Mouse (Mus musculus) heart, embryonic 11.5 days (tissue): Measurements from ENCODE around the gene Col16a1. TPM values are rescaled to one million over a fixed set of nuclear protein-coding genes. Genes with fewer than 3 reads are reported as not detected.

Source experiments
- ATAC-seq: fragments of 200-750 bp; cut with Nextera tagmentation; replicated peaks from 2 replicates; pipeline ENCODE4 v1.8.0; 2017; ENCODE audit warnings: moderate library complexity; ENCODE audit not compliant: insufficient number of reproducible peaks, low FRiP score, low TSS enrichment
- H3K27ac ChIP-seq: fragments of 300-500 bp; sonication (generic); 2 replicates; pipeline ENCODE4 v1.5.1; 2014; ENCODE audit warnings: mild to moderate bottlenecking, low read depth, low read length
- H3K27me3 ChIP-seq: fragments of 300-500 bp; sonication (generic); 2 replicates; pipeline ENCODE4 v1.6.1; 2014; ENCODE audit warnings: mild to moderate bottlenecking, low read length, mixed read lengths; ENCODE audit not compliant: control insufficient read depth, insufficient read depth
- H3K36me3 ChIP-seq: fragments of 300-500 bp; sonication (generic); 2 replicates; pipeline ENCODE4 v1.6.1; 2014; ENCODE audit warnings: mild to moderate bottlenecking, low read length, moderate library complexity, mixed read lengths; ENCODE audit not compliant: control insufficient read depth, insufficient read depth
- H3K4me1 ChIP-seq: fragments of 300-500 bp; sonication (generic); 2 replicates; pipeline ENCODE4 v1.6.1; 2014; ENCODE audit warnings: low read length; ENCODE audit not compliant: control insufficient read depth, insufficient read depth
- H3K4me2 ChIP-seq: fragments of 300-500 bp; sonication (generic); 2 replicates; pipeline ENCODE4 v1.6.1; 2014; ENCODE audit warnings: mild to moderate bottlenecking, moderate library complexity
- H3K4me3 ChIP-seq: fragments of 300-500 bp; sonication (generic); 2 replicates; pipeline ENCODE4 v1.5.1; 2014; ENCODE audit warnings: low read depth, low read length
- H3K9ac ChIP-seq: fragments of 300-500 bp; sonication (generic); 2 replicates; pipeline ENCODE4 v1.6.1; 2014; ENCODE audit warnings: mild to moderate bottlenecking, low read depth, low read length, moderate library complexity
- H3K9me3 ChIP-seq: fragments of 300-500 bp; sonication (generic); replicated peaks from 2 replicates; pipeline ENCODE4 v1.6.1; 2016; ENCODE audit warnings: low read length; ENCODE audit not compliant: control insufficient read depth
- WGBS: fragments of 180-500 bp; shearing (Covaris S2); extraction: QIAGEN DNeasy Blood & Tissue Kit; methylation state at CpG from one replicate; pipeline ENCODE4 v1.1.7; 2014; ENCODE audit not compliant: insufficient replicate concordance; 5-methylcytosine and 5-hydroxymethylcytosine counted together
- polyA plus RNA-seq: library from polyadenylated mRNA; unstranded; fragments of >200 nt; fragmentation: Nextera tagmentation; extraction: Ambion mirVana; gene quantifications from 2 replicates; pipeline ENCODE4 v1.2.1, GENCODE M21; 2014

The Col16a1 gene
- polyA plus RNA-seq, 1 experiment from 2014 or later, result 15.4 TPM

DNA sequence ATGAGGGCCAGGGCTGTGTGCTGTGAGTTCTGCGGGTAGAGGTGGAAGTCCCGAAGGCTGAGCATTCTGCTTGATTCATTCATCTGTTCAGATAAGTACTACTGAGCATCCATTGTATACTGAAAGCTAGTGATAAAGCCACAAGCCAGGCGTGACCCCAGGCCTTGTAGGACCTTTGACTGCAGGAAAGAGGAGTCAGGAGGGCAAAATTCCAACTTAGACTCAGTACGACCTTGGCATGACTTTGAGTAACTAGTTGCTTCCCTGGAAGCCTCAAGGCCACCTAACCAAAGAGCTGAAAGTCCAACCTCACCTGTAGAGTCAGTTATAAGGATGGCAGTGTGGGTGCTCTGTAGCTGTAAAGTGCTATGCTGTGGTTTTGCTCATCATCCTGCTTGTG, 73.1 kb downstream of the Col16a1 start:
- Histone ChIP-seq H3K27me3 (no peaks in the 10 kb centered on the region), H3K4me3 (no peak overlapping the region), H3K4me1 (no peaks in the 10 kb centered on the region), H3K4me2 (no peak overlapping the region), H3K9ac (no peak overlapping the region), H3K36me3 (peaks cover 10% of the 10 kb centered on the region; the same call in 1 of the 2 replicates), H3K27ac (no peak overlapping the region), H3K9me3 (no peaks in the 10 kb centered on the region)
- no peak for ATAC-seq
- 58% methylated on average over 4 of the region's 4 CpGs for WGBS

DNA sequence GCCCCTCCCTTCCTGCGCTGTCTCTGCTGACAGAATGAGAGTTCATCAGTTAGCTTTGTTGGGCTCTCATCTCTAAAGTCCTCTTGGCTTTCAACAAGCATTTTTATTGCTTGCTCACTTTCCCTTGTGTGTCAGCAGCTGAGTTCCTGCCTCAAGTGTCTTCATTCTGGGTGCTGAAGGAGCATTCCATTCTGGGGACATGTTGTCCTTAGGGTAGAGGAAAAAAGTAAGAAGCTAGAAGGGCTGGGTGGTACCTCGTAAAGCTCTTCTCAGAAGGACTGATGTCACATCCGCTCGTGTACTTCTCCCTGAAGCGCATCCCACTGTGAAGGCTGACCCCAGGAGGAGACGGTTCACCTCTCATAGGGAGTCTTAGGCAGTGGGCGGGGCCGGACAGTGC, 73.9 kb downstream of the Col16a1 start:
- WGBS, result 74% methylated on average over 8 of the region's 8 CpGs
- H3K36me3 ChIP-seq, result peaks cover 15% of the 10 kb centered on the region; the same call in 1 of the 2 replicates
- H3K9ac ChIP-seq, result no peak overlapping the region
- no peaks in the 10 kb centered on the region for H3K9me3 ChIP-seq
- H3K4me1 ChIP-seq, result no peaks in the 10 kb centered on the region
- H3K4me2 ChIP-seq, result no peak overlapping the region
- H3K4me3 ChIP-seq, result no peak overlapping the region
- H3K27me3 ChIP-seq, result no peaks in the 10 kb centered on the region
- ATAC-seq, result no peak
- H3K27ac ChIP-seq, result no peak overlapping the region

DNA sequence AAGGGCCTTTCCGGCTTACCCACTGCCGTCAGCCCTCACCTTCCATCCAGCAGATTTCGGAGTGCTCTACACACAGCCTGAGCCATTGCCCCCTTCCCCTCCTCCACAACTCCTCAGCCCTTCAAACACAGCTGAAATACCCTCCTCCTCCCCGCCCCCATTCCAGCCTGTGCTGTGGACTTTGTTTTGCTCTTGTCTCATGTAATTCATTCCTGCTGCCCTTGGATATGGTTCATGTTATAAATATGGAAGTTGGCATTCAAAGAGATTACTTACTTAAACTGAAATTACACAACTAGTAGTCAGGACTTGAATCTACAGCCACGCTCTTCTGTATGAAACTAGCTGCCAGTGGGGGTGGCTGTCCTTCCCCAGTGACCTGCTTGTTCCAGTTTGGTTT, 75.4 kb downstream of the Col16a1 start:
- H3K36me3 ChIP-seq, result peaks cover 21% of the 10 kb centered on the region
- no peaks in the 10 kb centered on the region for H3K27me3 ChIP-seq
- H3K27ac ChIP-seq, result no peak overlapping the region
- no peaks in the 10 kb centered on the region for H3K4me1 ChIP-seq
- no peak overlapping the region for H3K4me2 ChIP-seq
- no peaks in the 10 kb centered on the region for H3K9me3 ChIP-seq
- no peak overlapping the region for H3K9ac ChIP-seq
- no peak for ATAC-seq
- 89% methylated on average over 5 of the region's 5 CpGs for WGBS
- no peak overlapping the region for H3K4me3 ChIP-seq

DNA sequence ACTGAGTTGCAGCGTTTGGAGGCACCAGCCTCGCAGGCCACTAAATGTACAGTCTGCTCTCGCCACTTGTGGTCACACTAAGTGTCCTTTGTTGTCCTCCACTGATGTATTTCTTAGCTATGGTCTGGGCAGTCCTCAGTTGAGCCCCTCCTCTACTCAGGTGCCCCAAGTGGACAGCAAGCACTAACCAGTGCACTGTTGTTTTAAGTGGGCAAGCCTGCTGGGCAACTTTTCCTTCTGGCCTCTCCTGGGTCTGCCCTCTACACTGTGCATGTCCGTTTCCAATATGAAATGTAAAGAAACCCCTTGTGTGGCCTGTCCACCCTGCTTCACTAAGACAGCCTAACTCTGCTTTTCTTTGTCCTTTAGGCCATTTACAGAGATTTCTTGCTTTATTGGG, 76.5 kb downstream of the Col16a1 start:
- WGBS, result 89% methylated on average over 4 of the region's 4 CpGs
- H3K36me3 ChIP-seq, result peaks cover 21% of the 10 kb centered on the region
- no peaks in the 10 kb centered on the region for H3K27me3 ChIP-seq
- H3K4me1 ChIP-seq, result peaks cover 5% of the 10 kb centered on the region; the same call in 1 of the 2 replicates
- no peak overlapping the region for H3K9ac ChIP-seq
- no peak overlapping the region for H3K27ac ChIP-seq
- no peak overlapping the region for H3K4me2 ChIP-seq
- no peak for ATAC-seq
- no peak overlapping the region for H3K4me3 ChIP-seq
- H3K9me3 ChIP-seq, result no peaks in the 10 kb centered on the region

DNA sequence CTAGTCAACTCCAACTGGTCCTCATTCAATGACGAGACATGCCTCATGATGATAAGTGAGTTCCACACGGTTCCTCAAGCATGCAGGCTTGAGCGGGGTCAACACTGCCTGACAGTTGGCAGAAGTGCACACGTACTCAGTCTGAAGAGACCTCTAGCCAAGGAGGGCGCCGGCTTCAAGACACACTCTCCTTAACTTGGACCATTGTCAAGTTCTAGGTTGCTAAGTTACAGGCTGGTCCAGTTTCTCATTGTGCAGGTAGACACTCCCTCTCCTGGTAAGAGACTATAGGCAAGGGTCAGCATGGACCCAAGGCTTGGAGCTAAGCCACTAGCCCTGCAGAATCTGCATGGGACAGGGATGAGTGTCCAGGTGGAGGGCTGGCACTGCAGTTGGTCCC, 77.5 kb downstream of the Col16a1 start:
- Histone ChIP-seq H3K27me3 (no peaks in the 10 kb centered on the region), H3K4me2 (no peak overlapping the region), H3K4me1 (peaks cover 5% of the 10 kb centered on the region; the same call in 1 of the 2 replicates), H3K9ac (no peak overlapping the region), H3K4me3 (no peak overlapping the region), H3K36me3 (peaks cover 21% of the 10 kb centered on the region), H3K27ac (no peak overlapping the region), H3K9me3 (no peaks in the 10 kb centered on the region)
- 88% methylated on average over 6 of the region's 6 CpGs for WGBS
- no peak for ATAC-seq

DNA sequence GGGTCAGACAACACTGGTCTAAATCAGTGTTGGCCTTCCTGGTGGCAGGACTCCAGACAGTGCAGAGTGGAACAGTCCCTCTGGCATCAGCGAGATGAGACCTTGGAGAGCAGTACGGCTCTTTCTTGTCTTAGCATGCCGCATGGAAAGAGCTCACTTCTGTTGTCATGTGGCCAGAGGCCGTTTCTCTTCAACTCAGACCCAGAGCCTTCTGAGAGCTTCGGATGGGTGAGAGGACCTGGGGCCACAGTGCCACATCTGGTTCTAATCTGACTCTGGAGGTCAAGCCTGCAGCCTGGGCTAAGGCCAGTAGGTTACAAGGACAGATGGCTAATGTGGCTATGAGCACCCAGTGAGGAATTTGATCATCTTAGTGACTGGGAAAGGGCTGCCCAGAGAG, 78.3 kb downstream of the Col16a1 start:
- Histone ChIP-seq H3K4me2 (no peak overlapping the region), H3K27ac (no peak overlapping the region), H3K4me1 (peaks cover 5% of the 10 kb centered on the region; the same call in 1 of the 2 replicates), H3K27me3 (no peaks in the 10 kb centered on the region), H3K9ac (no peak overlapping the region), H3K4me3 (no peak overlapping the region), H3K36me3 (peaks cover 21% of the 10 kb centered on the region), H3K9me3 (no peaks in the 10 kb centered on the region)
- WGBS, result 75% methylated on average over 5 of the region's 5 CpGs
- no peak for ATAC-seq

DNA sequence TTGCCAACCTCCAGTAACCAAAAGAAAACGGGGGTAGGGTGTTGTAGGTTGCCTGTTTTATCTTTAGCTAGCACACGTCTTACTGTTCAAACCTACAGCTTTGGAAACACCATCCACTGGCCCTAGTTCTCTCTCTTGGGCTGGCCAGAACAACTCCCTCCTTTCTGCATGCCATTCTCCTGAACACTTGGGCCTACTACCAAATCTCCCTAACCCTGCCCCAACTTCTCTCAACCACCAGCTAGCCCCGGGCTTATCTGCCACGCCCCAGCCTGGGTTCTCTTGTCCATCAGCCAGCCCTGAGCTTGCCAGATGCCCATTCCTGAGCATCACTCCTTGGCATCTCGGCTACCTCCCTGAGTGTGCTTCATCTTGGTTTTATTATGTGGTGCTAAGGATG, 81.3 kb downstream of the Col16a1 start:
- Histone ChIP-seq H3K4me2 (no peak overlapping the region), H3K36me3 (peaks cover 16% of the 10 kb centered on the region), H3K4me3 (no peak overlapping the region), H3K4me1 (peaks cover 7% of the 10 kb centered on the region), H3K9me3 (no peaks in the 10 kb centered on the region), H3K9ac (no peak overlapping the region), H3K27me3 (no peaks in the 10 kb centered on the region), H3K27ac (no peak overlapping the region)
- WGBS, result 58% methylated on average over 5 of the region's 5 CpGs
- ATAC-seq, result no peak

DNA sequence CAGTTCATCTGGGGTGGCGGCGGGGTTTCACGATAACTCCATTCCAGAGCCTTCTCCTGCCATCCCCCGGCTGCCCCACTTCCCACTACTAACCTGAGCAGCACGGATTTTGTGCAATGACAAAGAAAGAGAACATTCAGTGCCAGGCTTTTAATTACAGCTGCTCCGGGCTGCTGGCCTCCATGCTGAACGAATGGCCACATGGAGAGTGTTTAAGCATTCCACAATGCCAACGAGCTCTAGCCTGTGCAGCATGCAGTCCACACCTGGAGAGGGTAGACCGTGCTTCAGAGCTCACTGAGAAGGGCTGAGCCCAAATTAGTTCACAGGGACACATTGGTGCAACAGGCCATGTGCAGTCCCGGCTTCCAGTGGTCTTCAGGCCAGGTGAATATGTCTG, 82.4 kb downstream of the Col16a1 start:
- Histone ChIP-seq H3K36me3 (peaks cover 13% of the 10 kb centered on the region), H3K27ac (no peak overlapping the region), H3K4me2 (no peak overlapping the region), H3K27me3 (no peaks in the 10 kb centered on the region), H3K9ac (no peak overlapping the region), H3K4me1 (peaks cover 7% of the 10 kb centered on the region), H3K9me3 (no peaks in the 10 kb centered on the region), H3K4me3 (no peak overlapping the region)
- WGBS, result 81% methylated on average over 10 of the region's 10 CpGs
- no peak for ATAC-seq

DNA sequence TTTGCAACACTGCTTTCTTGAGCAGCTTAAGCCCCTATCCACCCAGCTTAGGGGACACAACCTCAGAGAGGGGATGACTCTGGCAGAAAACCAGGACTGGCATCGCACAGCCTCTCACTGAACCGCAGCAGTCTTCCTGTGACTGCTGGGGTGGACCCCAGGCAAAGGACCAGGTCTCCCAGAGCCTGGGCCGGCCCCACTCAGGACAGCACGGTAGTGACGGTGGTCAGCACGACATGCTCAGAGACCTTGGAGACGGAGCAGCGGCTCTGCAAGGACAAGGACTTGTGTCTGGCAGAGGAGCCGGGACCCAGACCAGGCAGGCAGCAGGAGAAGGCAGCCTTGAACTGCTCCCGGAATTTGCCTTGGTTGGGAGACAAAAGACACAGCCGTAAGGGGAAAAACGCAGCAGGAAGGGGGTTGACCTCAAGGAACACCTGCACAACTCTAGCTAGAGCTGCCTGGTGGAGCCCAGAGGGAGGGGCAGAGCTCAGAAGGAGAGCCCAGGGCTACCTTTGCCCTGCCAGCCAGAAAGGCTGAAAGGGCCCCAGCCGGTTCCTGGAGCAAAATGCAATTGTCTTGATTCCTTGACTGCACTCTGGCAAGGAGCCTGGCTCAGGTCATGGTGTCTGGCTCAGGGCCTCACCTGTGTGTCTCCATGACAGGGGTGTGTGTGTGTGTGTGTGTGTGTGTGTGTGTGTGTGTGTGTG, 83.2 kb downstream of the Col16a1 start:
- H3K4me2 ChIP-seq, result no peak overlapping the region
- H3K4me1 ChIP-seq, result peaks cover 7% of the 10 kb centered on the region
- H3K4me3 ChIP-seq, result no peak overlapping the region
- peaks cover 10% of the 10 kb centered on the region for H3K36me3 ChIP-seq
- no peaks in the 10 kb centered on the region for H3K9me3 ChIP-seq
- H3K27ac ChIP-seq, result no peak overlapping the region
- no peak for ATAC-seq
- H3K9ac ChIP-seq, result no peak overlapping the region
- 64% methylated on average over 13 of the region's 13 CpGs for WGBS
- no peaks in the 10 kb centered on the region for H3K27me3 ChIP-seq
